Comparison of ENCODE assay signal across 22 mouse cellular contexts in genomic region chr4:154726636-154727045, GRCm38 (mm10). TPM values are rescaled to one million over a fixed set of nuclear protein-coding genes. Genes with fewer than 3 reads are reported as not detected.
DNase-seq lines count a peak whose midpoint lies in the region; ATAC-seq lines count a peak whose summit lies in the region.
"Had no signal": no experiment of that assay in that cellular context is flagged by ENCODE, and none has a peak within 500 bp of the region (broad histone marks: within the 10 kb centered on the region; RNA-seq: fewer than 3 reads in every experiment).

No protein-coding gene starts in this region.

- DNase-seq in heart, adult 11 months, result peak; percentile 66
- DNase-seq in heart, adult 8-10 months (ENCODE audit: low spot score), result no peak
- DNase-seq in kidney, adult 11 months, result no peak
- DNase-seq in embryonic facial prominence, embryonic 10.5 days (ENCODE audit: low spot score), result peak; percentile 73
- DNase-seq in adrenal gland, adult (ENCODE audit: inconsistent age in 2 of 2, low spot score in 1 of 2), result no peak
- no peak for DNase-seq in lung, postnatal 14 days
- DNase-seq: cerebellum, postnatal 14 days; gastrocnemius, postnatal 36 days; kidney, adult 18-20 months; kidney, postnatal 4 days; left cerebral cortex, postnatal 4 days; lung, adult 2 months; right cerebral cortex, postnatal 14 days had no signal

- no peak overlapping the region for H3K27ac ChIP-seq in kidney, embryonic 14.5 days (ENCODE audit: low read depth, low read length)
- peak overlapping the region; percentile 82 for H3K27ac ChIP-seq in embryonic facial prominence, embryonic 10.5 days (replicated peaks)
- peak overlapping the region; percentile 58 for H3K27ac ChIP-seq in limb, embryonic 13.5 days
- H3K27ac ChIP-seq: hindbrain, embryonic 14.5 days had no signal

- no peak overlapping the region for H3K4me2 ChIP-seq in kidney, embryonic 14.5 days (replicated peaks; ENCODE audit: low read depth, low read length)
- peak overlapping the region; percentile 36 for H3K4me2 ChIP-seq in limb, embryonic 13.5 days (replicated peaks)
- H3K4me2 ChIP-seq: hindbrain, embryonic 14.5 days had no signal

- 0 out of 2 replicates have a peak, but pooled peaks have one; percentile 55 for ATAC-seq in kidney, embryonic 14.5 days (ENCODE audit: low FRiP score, low TSS enrichment)
- ATAC-seq in limb, embryonic 13.5 days (ENCODE audit: low FRiP score, low read depth), result no peak
- ATAC-seq: forebrain, embryonic 16.5 days had no signal

- H3K36me3 ChIP-seq in kidney, embryonic 14.5 days (ENCODE audit: control insufficient read depth, insufficient read depth, low read length), result no peaks in the 10 kb centered on the region
- H3K36me3 ChIP-seq in embryonic facial prominence, embryonic 10.5 days (replicated peaks), result no peaks in the 10 kb centered on the region
- no peaks in the 10 kb centered on the region for H3K36me3 ChIP-seq in limb, embryonic 13.5 days

- no peak overlapping the region for H3K4me3 ChIP-seq in kidney, embryonic 14.5 days (ENCODE audit: low read length)
- 0 out of 2 replicates have a peak overlapping the region, but pooled peaks have one; percentile 8 for H3K4me3 ChIP-seq in embryonic facial prominence, embryonic 10.5 days
- H3K4me3 ChIP-seq in limb, embryonic 13.5 days, result no peak overlapping the region
- H3K4me3 ChIP-seq: megakaryocyte, embryonic 14.5 days had no signal

- no peaks in the 10 kb centered on the region; the same call in 1 of the 2 replicates for H3K27me3 ChIP-seq in kidney, embryonic 14.5 days (ENCODE audit: control insufficient read depth, insufficient read depth, low read length)
- H3K27me3 ChIP-seq in embryonic facial prominence, embryonic 10.5 days (replicated peaks; ENCODE audit: low read depth, poor library complexity, severe bottlenecking), result peaks cover 5% of the 10 kb centered on the region; the same call in 1 of the 2 replicates
- H3K27me3 ChIP-seq in limb, embryonic 13.5 days, result peaks cover 17% of the 10 kb centered on the region

- no peak overlapping the region for H3K9ac ChIP-seq in kidney, embryonic 14.5 days (ENCODE audit: low read depth, low read length)
- no peak overlapping the region for H3K9ac ChIP-seq in limb, embryonic 13.5 days
- H3K9ac ChIP-seq: hindbrain, embryonic 14.5 days had no signal

- WGBS in kidney, embryonic 14.5 days, result 15% methylated on average over 3 of the region's 3 CpGs
- 28% methylated on average over 3 of the region's 3 CpGs for WGBS in embryonic facial prominence, embryonic 10.5 days
- 14% methylated on average over 3 of the region's 3 CpGs for WGBS in limb, embryonic 13.5 days

- H3K4me1 ChIP-seq in kidney, embryonic 14.5 days (ENCODE audit: control insufficient read depth, insufficient read depth, low read length), result peaks cover 14% of the 10 kb centered on the region; the same call in 1 of the 2 replicates
- peaks cover 54% of the 10 kb centered on the region for H3K4me1 ChIP-seq in embryonic facial prominence, embryonic 10.5 days
- peaks cover 48% of the 10 kb centered on the region for H3K4me1 ChIP-seq in limb, embryonic 13.5 days

- H3K9me3 ChIP-seq in kidney, embryonic 14.5 days (ENCODE audit: control insufficient read depth, low read length), result no peaks in the 10 kb centered on the region
- H3K9me3 ChIP-seq in embryonic facial prominence, embryonic 10.5 days, result no peaks in the 10 kb centered on the region
- H3K9me3 ChIP-seq in limb, embryonic 13.5 days, result no peaks in the 10 kb centered on the region

RNA-seq across cellular contexts. Expression of gene Actrt2, which starts 59.0 kb away (rescaled TPM):
- total RNA-seq in heart, adult 8-10 months (2022), result not detected
- not detected in 2 replicates for polyA plus RNA-seq in kidney, embryonic 14.5 days (2014; fragmentation: Nextera tagmentation; extraction: Ambion mirVana)
- polyA plus RNA-seq in embryonic facial prominence, embryonic 10.5 days (2016; fragmentation: Nextera tagmentation; extraction: Ambion mirVana), result not detected in 2 replicates
- polyA plus RNA-seq in limb, embryonic 13.5 days (2015; fragmentation: Nextera tagmentation; extraction: Ambion mirVana), result not detected in 2 replicates
- total RNA-seq: adrenal gland, adult 18-20 months; gastrocnemius, postnatal 36 days; layer of hippocampus, postnatal 25 days; left cerebral cortex, postnatal 4 days; midbrain, postnatal 0 days had no signal
- polyA plus RNA-seq: forebrain, embryonic 16.5 days; hindbrain, embryonic 14.5 days; lung, adult 2 months; midbrain, postnatal 0 days; neural tube, embryonic 11.5 days had no signal

Comparison
In these comparisons a context has a peak if more than half of its experiments do, and no peak if none do; other contexts are left out.
1. DNase-seq: peak in heart, adult 11 months (single experiment) and embryonic facial prominence, embryonic 10.5 days (single experiment); none in heart, adult 8-10 months (single experiment), kidney, adult 11 months (single experiment), adrenal gland, adult (0 of 2) and lung, postnatal 14 days (single experiment).